Mouse (Mus musculus): ENCODE data around the gene Cers1. TPM values are rescaled to one million over a fixed set of nuclear protein-coding genes. Genes with fewer than 3 reads are reported as not detected.

The Cers1 gene
- total RNA-seq, 2 experiments from 2014 or later = 94.8 to 104 TPM

GRCm38 (mm10) chr8:70356111-70356510 lies 40.5 kb downstream of the Cers1 start:
- Histone ChIP-seq H3K4me3 (no peak overlapping the region), H3K27ac (no peak overlapping the region)
- intact Hi-C loops (cut with DNase I) = loop anchor here (10.0 kb wide), 1 partner anchor 149 kb away; the partner anchor contains the start of gene Rex1bd
- no peak for DNase-seq (ENCODE audit: extremely low spot score in 1 of 2, low spot score in 2 of 2)
- TF ChIP-seq CTCF (IDR thresholded peaks at IDR 0.05) = no peak

- DNase-seq (ENCODE audit: extremely low spot score in 1 of 2, low spot score in 2 of 2) = no peak
- intact Hi-C loops (cut with DNase I) = loop anchor here (10.0 kb wide), 1 partner anchor 145 kb away; the partner anchor contains the start of gene Rex1bd
- no peak for TF ChIP-seq CTCF (IDR thresholded peaks at IDR 0.05)
- H3K4me3 ChIP-seq = no peak overlapping the region
- H3K27ac ChIP-seq = no peak overlapping the region
These were observed 43.8 kb downstream of the Cers1 start for GRCm38 (mm10) chr8:70359411-70359810.

- TF ChIP-seq CTCF (IDR thresholded peaks at IDR 0.05) = peak; percentile 12
- intact Hi-C loops (cut with DNase I) = no loop called here
- Histone ChIP-seq H3K4me3 (no peak overlapping the region), H3K27ac (no peak overlapping the region)
- no peak for DNase-seq (ENCODE audit: extremely low spot score in 1 of 2, low spot score in 2 of 2)
These were observed 45.2 kb downstream of the Cers1 start for GRCm38 (mm10) chr8:70360769-70361168.

- intact Hi-C loops (cut with DNase I) = no loop called here
These were observed 46.0 kb downstream of the Cers1 start for GRCm38 (mm10) chr8:70361484-70362032.

GRCm38 (mm10) chr8:70364066-70364465 lies 48.5 kb downstream of the Cers1 start:
- H3K27ac ChIP-seq = no peak overlapping the region
- no peak overlapping the region for H3K4me3 ChIP-seq
- TF ChIP-seq CTCF (IDR thresholded peaks at IDR 0.05) = no peak
- intact Hi-C loops (cut with DNase I) = no loop called here
- DNase-seq (ENCODE audit: extremely low spot score in 1 of 2, low spot score in 2 of 2) = no peak

More at GRCm38 (mm10) chr8:70361484-70362032, 46.0 kb downstream of the Cers1 start:
- no peak for DNase-seq (ENCODE audit: extremely low spot score in 1 of 2, low spot score in 2 of 2)
- H3K27ac ChIP-seq = no peak overlapping the region
- TF ChIP-seq CTCF (IDR thresholded peaks at IDR 0.05) = no peak
- H3K4me3 ChIP-seq = no peak overlapping the region

- intact Hi-C loops (cut with DNase I) = no loop called here
- no peak for DNase-seq (ENCODE audit: extremely low spot score in 1 of 2, low spot score in 2 of 2)
- H3K4me3 ChIP-seq = no peak overlapping the region
- H3K27ac ChIP-seq = no peak overlapping the region
- no peak for TF ChIP-seq CTCF (IDR thresholded peaks at IDR 0.05)
These were observed 51.0 kb downstream of the Cers1 start for GRCm38 (mm10) chr8:70366588-70366987.

GRCm38 (mm10) chr8:70370476-70370875 lies 54.9 kb downstream of the Cers1 start:
- H3K27ac ChIP-seq = no peak overlapping the region
- no peak for TF ChIP-seq CTCF (IDR thresholded peaks at IDR 0.05)
- no peak overlapping the region for H3K4me3 ChIP-seq
- no peak for DNase-seq (ENCODE audit: extremely low spot score in 1 of 2, low spot score in 2 of 2)
- intact Hi-C loops (cut with DNase I) = no loop called here

GRCm38 (mm10) chr8:70371951-70372350 lies 56.4 kb downstream of the Cers1 start:
- no peak for TF ChIP-seq CTCF (IDR thresholded peaks at IDR 0.05)
- Histone ChIP-seq H3K27ac (no peak overlapping the region), H3K4me3 (no peak overlapping the region)
- no peak for DNase-seq (ENCODE audit: extremely low spot score in 1 of 2, low spot score in 2 of 2)
- intact Hi-C loops (cut with DNase I) = no loop called here

GRCm38 (mm10) chr8:70373397-70374317 lies 58.1 kb downstream of the Cers1 start, which contains the start of gene Comp:
TSS of gene Comp (plus strand) at chr8:70373558.
- H3K27ac ChIP-seq = no peak within 1 kb of the TSS
- H3K4me3 ChIP-seq = peak within 1 kb of the TSS; percentile 13
- intact Hi-C loops (cut with DNase I) = no loop called here
- no peak for DNase-seq (ENCODE audit: extremely low spot score in 1 of 2, low spot score in 2 of 2)
- TF ChIP-seq CTCF (IDR thresholded peaks at IDR 0.05) = no peak

- DNase-seq (ENCODE audit: extremely low spot score in 1 of 2, low spot score in 2 of 2) = no peak
- intact Hi-C loops (cut with DNase I) = no loop called here
- no peak overlapping the region for H3K27ac ChIP-seq
- no peak for TF ChIP-seq CTCF (IDR thresholded peaks at IDR 0.05)
- peak overlapping the region; percentile 13 for H3K4me3 ChIP-seq
These were observed 58.8 kb downstream of the Cers1 start for GRCm38 (mm10) chr8:70374318-70374927.

- Histone ChIP-seq H3K4me3 (no peak overlapping the region), H3K27ac (no peak overlapping the region)
- TF ChIP-seq CTCF (IDR thresholded peaks at IDR 0.05) = no peak
- intact Hi-C loops (cut with DNase I) = no loop called here
- no peak for DNase-seq (ENCODE audit: extremely low spot score in 1 of 2, low spot score in 2 of 2)
These were observed 59.8 kb downstream of the Cers1 start for GRCm38 (mm10) chr8:70375212-70375859.

All from left cerebral cortex, adult 2 months (tissue).